Mouse (Mus musculus): ENCODE data around the gene Ctcfl. TPM values are rescaled to one million over a fixed set of nuclear protein-coding genes. Genes with fewer than 3 reads are reported as not detected.

Gene Ctcfl
- polyA plus RNA-seq, 1 experiment: 0.55 TPM

GRCm38 (mm10) chr2:173082706-173083105 lies 36.6 kb downstream of the Ctcfl start:
- no peaks in the 10 kb centered on the region for H3K4me1 ChIP-seq (ENCODE audit: control insufficient read depth, insufficient read depth, insufficient read length, low read length)
- no peak overlapping the region for H3K27ac ChIP-seq (replicated peaks; ENCODE audit: low read depth, low read length)
- no peak overlapping the region for H3K4me3 ChIP-seq (ENCODE audit: insufficient read depth, low read depth, low read length)

GRCm38 (mm10) chr2:173080785-173081241 lies 38.5 kb downstream of the Ctcfl start:
- Histone ChIP-seq H3K4me1 (ENCODE audit: control insufficient read depth, insufficient read depth, insufficient read length, low read length) (no peaks in the 10 kb centered on the region), H3K27ac (replicated peaks; ENCODE audit: low read depth, low read length) (no peak overlapping the region), H3K4me3 (ENCODE audit: insufficient read depth, low read depth, low read length) (no peak overlapping the region)

DNA sequence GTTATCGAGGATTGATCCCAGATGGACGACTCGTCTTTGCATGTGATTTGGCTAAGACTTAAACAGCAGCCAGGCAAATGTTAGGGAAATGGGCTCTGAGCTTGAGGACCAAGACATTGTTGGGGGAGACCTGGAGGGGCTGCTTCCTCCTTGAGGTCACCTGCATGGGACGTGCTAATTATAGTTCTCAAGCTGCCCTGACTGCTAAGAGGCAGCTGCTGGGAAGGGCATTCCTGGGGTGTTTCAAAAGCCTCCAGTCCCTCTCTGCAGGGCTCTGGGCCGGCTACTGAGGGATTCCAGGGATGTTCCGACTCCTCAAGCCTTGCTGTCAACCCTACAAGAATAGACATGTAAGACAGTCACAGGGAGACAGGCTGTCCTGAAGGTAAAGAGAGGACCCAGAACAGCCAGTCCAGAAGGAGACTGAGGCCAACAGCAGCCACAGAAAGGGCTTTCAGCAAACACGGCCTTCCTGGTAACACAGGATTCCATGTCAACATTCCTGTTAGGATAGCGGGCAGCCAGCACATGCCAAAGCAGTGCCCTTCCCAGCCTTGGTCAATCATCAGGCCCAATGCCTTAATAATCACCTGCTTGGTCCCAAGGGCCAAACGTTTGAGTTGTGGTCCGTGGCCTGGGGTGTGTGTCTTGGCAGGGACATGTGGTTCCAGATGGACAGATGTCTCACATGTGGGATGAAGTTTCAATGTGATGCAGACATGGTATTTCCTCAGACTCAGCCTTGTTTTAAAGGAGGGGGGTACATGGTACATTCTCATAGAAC lies 39.4 kb downstream of the Ctcfl start:
- H3K27ac ChIP-seq (replicated peaks; ENCODE audit: low read depth, low read length): no peak overlapping the region
- no peaks in the 10 kb centered on the region for H3K4me1 ChIP-seq (ENCODE audit: control insufficient read depth, insufficient read depth, insufficient read length, low read length)
- H3K4me3 ChIP-seq (ENCODE audit: insufficient read depth, low read depth, low read length): no peak overlapping the region

DNA sequence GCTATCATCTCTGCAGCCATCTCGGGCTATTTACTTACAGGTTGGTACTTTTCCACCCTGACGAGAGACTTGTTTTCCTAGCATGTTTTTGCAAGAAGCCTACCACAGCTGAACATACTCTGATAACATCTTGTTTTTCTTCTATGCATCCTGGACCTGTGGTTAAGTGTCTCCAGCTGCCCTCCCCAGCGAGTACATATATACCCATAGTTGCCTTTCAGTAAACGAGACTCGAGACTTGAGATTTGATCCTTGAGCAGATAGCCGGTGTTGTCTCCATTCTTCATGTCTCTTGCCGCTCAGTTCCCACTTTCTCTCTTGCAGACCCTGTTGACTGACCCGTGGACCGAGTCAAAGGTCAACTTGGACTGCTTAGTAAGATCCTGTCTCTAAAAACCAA lies 42.4 kb downstream of the Ctcfl start:
- H3K4me1 ChIP-seq (ENCODE audit: control insufficient read depth, insufficient read depth, insufficient read length, low read length): no peaks in the 10 kb centered on the region
- no peak overlapping the region for H3K4me3 ChIP-seq (ENCODE audit: insufficient read depth, low read depth, low read length)
- no peak overlapping the region for H3K27ac ChIP-seq (replicated peaks; ENCODE audit: low read depth, low read length)

- Histone ChIP-seq H3K27ac (replicated peaks; ENCODE audit: low read depth, low read length) (no peak overlapping the region), H3K4me3 (ENCODE audit: insufficient read depth, low read depth, low read length) (no peak overlapping the region)
Measured at GRCm38 (mm10) chr2:173073666-173074065, 45.7 kb downstream of the Ctcfl start.

DNA sequence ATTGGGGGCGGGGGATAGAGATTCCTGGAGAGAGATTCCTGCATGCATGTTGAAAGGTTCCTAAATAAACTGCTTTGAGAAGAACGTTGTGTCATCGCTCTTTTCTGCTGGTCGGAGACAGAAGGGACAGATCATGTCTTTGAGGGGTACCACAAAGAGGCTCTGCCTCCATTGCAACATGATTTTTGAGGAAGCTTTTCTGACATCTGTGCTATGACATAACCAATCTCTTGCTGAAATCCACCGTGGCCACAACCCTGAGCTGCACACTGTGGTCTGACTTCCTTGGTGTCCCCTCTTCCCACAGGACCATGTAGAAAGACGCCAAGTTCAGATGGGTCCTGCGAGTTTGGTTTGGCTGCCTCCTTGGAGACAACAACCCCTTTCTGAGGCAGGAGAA lies 46.4 kb downstream of the Ctcfl start:
- Histone ChIP-seq H3K4me3 (ENCODE audit: insufficient read depth, low read depth, low read length) (no peak overlapping the region), H3K27ac (replicated peaks; ENCODE audit: low read depth, low read length) (no peak overlapping the region)

More at GRCm38 (mm10) chr2:173073666-173074065, 45.7 kb downstream of the Ctcfl start:
- no peaks in the 10 kb centered on the region for H3K4me1 ChIP-seq (ENCODE audit: control insufficient read depth, insufficient read depth, insufficient read length, low read length)

DNA sequence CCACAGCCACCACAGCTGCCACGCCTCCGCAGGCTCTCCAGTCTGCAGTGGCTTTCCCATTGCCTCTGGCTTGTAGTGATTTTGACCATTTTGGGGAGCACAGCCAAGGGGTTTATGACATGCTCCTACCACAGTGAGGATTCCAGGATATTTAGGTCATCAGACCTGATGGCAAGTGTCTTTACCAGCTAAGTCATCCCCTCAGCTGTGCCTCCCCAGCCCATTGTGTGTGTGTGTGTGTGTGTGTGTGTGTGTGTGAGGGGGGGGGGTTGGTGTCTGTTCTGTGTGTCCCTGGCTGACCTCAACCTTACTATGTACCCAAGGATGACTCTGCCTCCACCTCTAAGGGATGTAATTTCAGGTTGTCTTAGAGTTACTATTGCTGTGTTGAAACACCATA lies 54.5 kb downstream of the Ctcfl start:
- Histone ChIP-seq H3K4me3 (ENCODE audit: insufficient read depth, low read depth, low read length) (no peak overlapping the region), H3K27ac (replicated peaks; ENCODE audit: low read depth, low read length) (no peak overlapping the region), H3K4me1 (ENCODE audit: control insufficient read depth, insufficient read depth, insufficient read length, low read length) (no peaks in the 10 kb centered on the region)

More for the DNA sequence above, 46.4 kb downstream of the Ctcfl start:
- H3K4me1 ChIP-seq (ENCODE audit: control insufficient read depth, insufficient read depth, insufficient read length, low read length): no peaks in the 10 kb centered on the region

DNA sequence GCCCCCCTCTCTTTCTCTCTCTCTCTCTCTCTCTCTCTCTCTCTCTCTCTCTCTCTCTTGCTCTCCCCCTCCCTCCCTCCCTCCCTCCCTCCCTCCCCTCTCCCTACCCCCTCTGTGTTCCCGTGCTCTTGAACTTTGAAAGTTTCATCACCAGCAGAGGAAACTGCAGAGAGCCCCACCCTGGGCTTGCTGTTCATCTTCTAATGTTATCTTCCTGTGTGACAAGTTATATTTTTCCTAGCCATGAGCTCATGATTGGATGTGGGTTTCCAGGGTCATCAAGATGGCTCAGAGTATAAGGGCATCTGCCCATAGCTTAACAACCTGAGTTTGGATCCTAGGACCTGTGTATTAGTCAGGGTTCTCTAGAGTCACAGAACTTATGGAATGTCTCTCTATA lies 56.1 kb downstream of the Ctcfl start:
- Histone ChIP-seq H3K4me3 (ENCODE audit: insufficient read depth, low read depth, low read length) (no peak overlapping the region), H3K4me1 (ENCODE audit: control insufficient read depth, insufficient read depth, insufficient read length, low read length) (no peaks in the 10 kb centered on the region), H3K27ac (replicated peaks; ENCODE audit: low read depth, low read length) (no peak overlapping the region)

GRCm38 (mm10) chr2:173061443-173062351 lies 57.6 kb downstream of the Ctcfl start:
- no peak overlapping the region for H3K27ac ChIP-seq (replicated peaks; ENCODE audit: low read depth, low read length)
- no peak overlapping the region for H3K4me3 ChIP-seq (ENCODE audit: insufficient read depth, low read depth, low read length)
- no peaks in the 10 kb centered on the region for H3K4me1 ChIP-seq (ENCODE audit: control insufficient read depth, insufficient read depth, insufficient read length, low read length)

GRCm38 (mm10) chr2:173060450-173060849 lies 58.9 kb downstream of the Ctcfl start:
- Histone ChIP-seq H3K4me1 (ENCODE audit: control insufficient read depth, insufficient read depth, insufficient read length, low read length) (no peaks in the 10 kb centered on the region), H3K4me3 (ENCODE audit: insufficient read depth, low read depth, low read length) (no peak overlapping the region), H3K27ac (replicated peaks; ENCODE audit: low read depth, low read length) (no peak overlapping the region)

- no peak overlapping the region for H3K27ac ChIP-seq (replicated peaks; ENCODE audit: low read depth, low read length)
- H3K4me3 ChIP-seq (ENCODE audit: insufficient read depth, low read depth, low read length): no peak overlapping the region
- no peaks in the 10 kb centered on the region for H3K4me1 ChIP-seq (ENCODE audit: control insufficient read depth, insufficient read depth, insufficient read length, low read length)
Measured at GRCm38 (mm10) chr2:173058263-173058662, 61.1 kb downstream of the Ctcfl start.

DNA sequence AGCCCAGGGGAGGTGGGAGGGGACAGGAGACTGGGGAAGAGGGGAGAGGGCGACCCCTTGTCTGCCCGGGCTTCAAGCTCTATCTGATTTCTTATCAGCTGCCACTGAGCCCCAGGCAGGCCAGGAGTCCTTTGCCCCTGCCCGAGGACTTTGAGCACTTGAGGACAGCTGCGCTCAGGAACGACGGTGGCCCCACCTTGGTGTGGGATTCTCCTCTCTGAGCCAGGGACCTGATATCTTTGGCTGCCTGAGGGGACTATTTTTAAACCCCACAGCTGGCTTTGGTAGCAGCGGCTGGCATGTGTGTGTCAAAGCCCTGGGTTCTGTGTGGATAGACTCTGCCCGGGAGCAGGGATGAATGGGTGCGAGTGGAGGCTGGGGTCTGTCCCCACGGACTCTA lies 61.7 kb downstream of the Ctcfl start:
- Histone ChIP-seq H3K4me3 (ENCODE audit: insufficient read depth, low read depth, low read length) (no peak overlapping the region), H3K4me1 (ENCODE audit: control insufficient read depth, insufficient read depth, insufficient read length, low read length) (no peaks in the 10 kb centered on the region)

GRCm38 (mm10) chr2:173056882-173057315 lies 62.4 kb downstream of the Ctcfl start:
- Histone ChIP-seq H3K4me3 (ENCODE audit: insufficient read depth, low read depth, low read length) (no peak overlapping the region), H3K27ac (replicated peaks; ENCODE audit: low read depth, low read length) (no peak overlapping the region), H3K4me1 (ENCODE audit: control insufficient read depth, insufficient read depth, insufficient read length, low read length) (no peaks in the 10 kb centered on the region)

More for the DNA sequence above, 61.7 kb downstream of the Ctcfl start:
- H3K27ac ChIP-seq (replicated peaks; ENCODE audit: low read depth, low read length): no peak overlapping the region

DNA sequence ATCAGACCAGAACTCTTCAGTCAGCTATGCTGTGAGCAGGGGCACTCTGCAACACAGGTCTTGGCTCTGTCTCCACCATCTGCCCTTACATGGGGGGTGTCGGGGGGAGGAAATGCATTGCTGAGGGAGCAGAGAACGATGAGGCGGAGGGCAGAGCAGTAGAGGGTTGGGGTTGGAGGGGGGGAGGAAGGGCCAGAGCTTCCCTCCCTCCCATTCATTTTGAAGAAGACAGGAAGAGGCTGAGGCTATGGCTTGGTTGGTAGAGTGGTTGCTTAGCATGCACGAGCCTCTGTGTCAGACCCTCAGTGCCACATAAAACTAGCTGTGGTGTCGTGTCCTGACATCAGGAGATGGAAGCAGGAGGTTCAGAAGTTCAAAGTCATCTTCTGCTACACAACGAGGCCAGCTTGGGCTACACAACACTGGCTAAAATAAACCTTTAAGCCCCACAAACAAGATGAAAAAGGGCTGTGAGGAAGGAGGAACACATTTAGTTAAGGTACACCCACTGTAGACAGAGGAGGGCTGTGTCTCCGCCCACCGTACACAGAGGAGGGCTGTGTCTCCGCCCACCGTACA lies 62.9 kb downstream of the Ctcfl start:
- Histone ChIP-seq H3K4me3 (ENCODE audit: insufficient read depth, low read depth, low read length) (no peak overlapping the region), H3K4me1 (ENCODE audit: control insufficient read depth, insufficient read depth, insufficient read length, low read length) (no peaks in the 10 kb centered on the region), H3K27ac (replicated peaks; ENCODE audit: low read depth, low read length) (no peak overlapping the region)

DNA sequence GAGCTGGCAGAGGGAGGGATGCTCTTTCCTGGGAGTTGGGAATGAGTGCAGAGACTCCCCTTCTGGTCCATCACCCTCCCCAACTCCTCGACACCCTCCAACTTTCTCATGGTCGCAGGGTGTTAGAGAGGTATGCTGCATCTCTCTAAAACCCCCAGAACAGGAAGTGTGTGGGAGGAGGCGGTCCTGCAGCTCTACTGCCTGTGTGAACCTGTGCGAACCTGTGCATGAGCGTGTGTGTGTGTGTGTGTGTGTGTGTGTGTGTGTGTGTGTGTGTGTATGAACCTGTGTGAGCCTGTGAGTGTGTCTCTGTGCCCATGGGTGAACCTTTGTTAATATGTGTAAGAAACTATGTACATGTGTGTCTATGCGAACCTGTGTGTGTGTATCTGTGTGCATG lies 65.5 kb downstream of the Ctcfl start:
- H3K4me1 ChIP-seq (ENCODE audit: control insufficient read depth, insufficient read depth, insufficient read length, low read length): no peaks in the 10 kb centered on the region

More for the DNA sequence above, 65.5 kb downstream of the Ctcfl start:
- Histone ChIP-seq H3K4me3 (ENCODE audit: insufficient read depth, low read depth, low read length) (no peak overlapping the region), H3K27ac (replicated peaks; ENCODE audit: low read depth, low read length) (no peak overlapping the region)

All from brown adipose tissue, adult 24 weeks (tissue).